In the genomic region with DNA sequence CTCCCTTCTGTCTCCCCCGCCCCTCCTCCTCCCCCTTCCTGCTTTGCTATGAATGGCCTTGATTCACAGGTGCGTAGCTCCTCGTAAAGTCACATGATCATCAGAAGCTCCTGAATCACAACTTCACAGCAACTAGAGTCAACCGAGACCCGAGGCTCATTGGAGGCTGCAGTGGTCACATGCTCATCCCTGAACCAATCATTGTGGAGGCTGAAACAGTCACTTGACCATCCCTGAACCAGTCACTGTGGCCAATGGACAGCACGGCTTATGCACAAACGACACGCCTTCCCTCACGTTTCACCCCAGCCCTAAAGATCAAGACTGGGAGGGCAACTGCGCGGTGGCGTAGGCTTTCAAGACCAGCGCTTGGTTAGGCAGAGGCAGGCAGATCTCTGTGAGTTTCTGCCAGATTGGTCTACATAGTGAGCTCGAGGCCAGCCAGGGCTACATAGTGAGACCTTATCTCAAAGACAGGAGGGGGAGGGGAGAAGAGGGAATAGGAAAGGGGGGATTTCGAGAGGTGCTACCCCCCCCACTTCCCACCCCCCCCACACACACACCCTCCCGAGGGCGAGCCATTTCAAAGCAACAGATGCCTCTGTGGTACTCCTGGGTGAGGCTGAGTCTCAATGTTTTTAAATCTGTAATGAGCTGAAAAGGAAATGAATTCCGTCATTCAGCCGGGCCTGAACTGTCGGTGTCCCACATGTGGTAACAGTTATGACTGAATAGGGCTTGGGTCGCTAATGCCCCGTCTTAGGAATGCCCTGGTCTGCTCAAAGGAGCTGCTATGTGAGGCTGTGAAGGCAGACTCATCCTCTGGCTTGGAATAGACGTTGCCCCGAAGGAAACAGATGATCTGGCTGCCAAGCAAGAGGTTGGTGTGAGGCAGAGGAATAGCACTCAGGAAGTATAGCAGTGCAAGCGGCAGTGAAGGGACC, we compare ENCODE assay signal across 19 mouse cellular contexts. TPM values are rescaled to one million over a fixed set of nuclear protein-coding genes. Genes with fewer than 3 reads are reported as not detected.
DNase-seq lines count a peak whose midpoint lies in the region; ATAC-seq and TF ChIP-seq lines count a peak whose summit lies in the region.
"Had no signal": no experiment of that assay in that cellular context is flagged by ENCODE, and none has a peak within 500 bp of the region (broad histone marks: within the 10 kb centered on the region; RNA-seq: fewer than 3 reads in every experiment).

No protein-coding gene starts in this region.

- no peak overlapping the region for H3K4me2 ChIP-seq in forebrain, postnatal 0 days (ENCODE audit: low read depth)
- H3K4me2 ChIP-seq: hindbrain, embryonic 15.5 days; lung, embryonic 14.5 days had no signal

- no peaks in the 10 kb centered on the region for H3K9me3 ChIP-seq in ES-Bruce4 (replicated peaks; ENCODE audit: control insufficient read depth, insufficient read depth, low read length, poor library complexity, severe bottlenecking)
- no peaks in the 10 kb centered on the region for H3K9me3 ChIP-seq in forebrain, postnatal 0 days (ENCODE audit: low read length)
- H3K9me3 ChIP-seq: hindbrain, embryonic 15.5 days had no signal

- TF ChIP-seq CTCF in ES-Bruce4 (IDR thresholded peaks at IDR 0.05; ENCODE audit: low read depth, low read length) = no peak
- no peak for TF ChIP-seq CTCF in forebrain, postnatal 0 days (IDR thresholded peaks at IDR 0.05; ENCODE audit: low read depth)

- H3K4me3 ChIP-seq in ES-Bruce4 (ENCODE audit: low read depth, low read length) = peak overlapping the region; percentile 58
- H3K4me3 ChIP-seq in forebrain, postnatal 0 days (ENCODE audit: low read depth, low read length) = no peak overlapping the region
- H3K4me3 ChIP-seq: gastrocnemius, adult 2 months; hindbrain, embryonic 15.5 days had no signal

- H3K9ac ChIP-seq in ES-Bruce4 (ENCODE audit: low read depth, poor library complexity, severe bottlenecking) = no peak overlapping the region
- H3K9ac ChIP-seq in forebrain, postnatal 0 days = no peak overlapping the region
- H3K9ac ChIP-seq: hindbrain, embryonic 15.5 days; lung, embryonic 14.5 days had no signal

- peaks cover 8% of the 10 kb centered on the region for H3K4me1 ChIP-seq in ES-Bruce4 (ENCODE audit: control insufficient read depth, insufficient read depth, low read length)
- H3K4me1 ChIP-seq in forebrain, postnatal 0 days (ENCODE audit: insufficient read depth) = no peaks in the 10 kb centered on the region

- no peak for TF ChIP-seq EP300 in ES-Bruce4 (IDR thresholded peaks at IDR 0.05; ENCODE audit: insufficient read depth, low read depth, low read length)

- WGBS in forebrain, postnatal 0 days = 88% methylated on average over 25 of the region's 25 CpGs

- H3K36me3 ChIP-seq in ES-Bruce4 (ENCODE audit: control insufficient read depth, insufficient read depth, low read length, poor library complexity, severe bottlenecking) = no peaks in the 10 kb centered on the region
- H3K36me3 ChIP-seq in splenic B cell, adult 2 months (ENCODE audit: control insufficient read depth, insufficient read depth, low read length, poor library complexity, severe bottlenecking) = no peaks in the 10 kb centered on the region
- H3K36me3 ChIP-seq in forebrain, postnatal 0 days (ENCODE audit: insufficient read depth) = no peaks in the 10 kb centered on the region
- H3K36me3 ChIP-seq: G1E; hindbrain, embryonic 15.5 days had no signal

- TF ChIP-seq POLR2A in ES-Bruce4 (IDR thresholded peaks at IDR 0.05; ENCODE audit: insufficient read depth, low read length) = peak; percentile 87

- no peak for ATAC-seq in forebrain, postnatal 0 days
- ATAC-seq: forebrain, embryonic 14.5 days had no signal

- peak overlapping the region; percentile 39; the same call in 1 of the 2 replicates for H3K27ac ChIP-seq in ES-Bruce4 (ENCODE audit: insufficient read depth, low read length)
- no peak overlapping the region for H3K27ac ChIP-seq in forebrain, postnatal 0 days (ENCODE audit: low read depth, low read length)
- H3K27ac ChIP-seq: gastrocnemius, adult 2 months; hindbrain, embryonic 15.5 days had no signal

- no peaks in the 10 kb centered on the region for H3K27me3 ChIP-seq in ES-Bruce4 (ENCODE audit: control insufficient read depth, insufficient read depth, low read length, poor library complexity, severe bottlenecking)
- no peaks in the 10 kb centered on the region for H3K27me3 ChIP-seq in splenic B cell, adult 2 months (ENCODE audit: control insufficient read depth, insufficient read depth, low read length, poor library complexity, severe bottlenecking)
- H3K27me3 ChIP-seq in forebrain, postnatal 0 days (ENCODE audit: insufficient read depth, low read length) = no peaks in the 10 kb centered on the region
- H3K27me3 ChIP-seq: hindbrain, embryonic 15.5 days had no signal

- DNase-seq in ZHBTc4 (ENCODE audit: low read depth, low spot score) = peak; percentile 98
- DNase-seq in forelimb bud, embryonic 11.5 days (ENCODE audit: low read depth, low spot score) = peak; percentile 72
- DNase-seq in splenic B cell, adult 2 months (ENCODE audit: low read depth, low spot score) = peak; percentile 16
- DNase-seq in kidney, postnatal 36 days = no peak
- DNase-seq in forebrain, postnatal 0 days = no peak
- no peak for DNase-seq in heart, adult 11 months
- DNase-seq: adrenal gland, postnatal 36 days; cerebellum, postnatal 14 days; gastrocnemius, adult 2 months; kidney, adult 2 months; lung, embryonic 14.5 days; midbrain, embryonic 14.5 days; right cerebral cortex, postnatal 14 days had no signal

RNA-seq across cellular contexts. Expression of a gene that starts 12.5 kb away (rescaled TPM):
- 0.99 and 3.0 TPM in 2 replicates for polyA plus RNA-seq in ES-Bruce4 (2011; ENCODE audit: insufficient read depth, insufficient read length, low read depth, missing spikeins)
- 0.38 and 0.57 TPM in 2 replicates for total RNA-seq in forebrain, postnatal 0 days (2014; rRNA removed)
- polyA plus RNA-seq in forebrain, postnatal 0 days (2015; fragmentation: Nextera tagmentation; extraction: Ambion mirVana) = 0.82 and 0.84 TPM in 2 replicates
- polyA plus RNA-seq: testis, adult 2 months had no signal

RNA-seq across cellular contexts. Expression of a gene that starts 30.1 kb away (rescaled TPM):
- polyA plus RNA-seq in ES-Bruce4 (2011; ENCODE audit: insufficient read depth, insufficient read length, low read depth, missing spikeins) = 1.1 TPM in 1 of 2 replicates, not detected in the other
- total RNA-seq in forebrain, postnatal 0 days (2014; rRNA removed) = 0.24 TPM in 1 of 2 replicates, not detected in the other
- 0.05 and 0.18 TPM in 2 replicates for polyA plus RNA-seq in forebrain, postnatal 0 days (2015; fragmentation: Nextera tagmentation; extraction: Ambion mirVana)
- polyA plus RNA-seq: forebrain, embryonic 14.5 days; G1E; midbrain, embryonic 14.5 days had no signal

RNA-seq across cellular contexts. Expression of a gene that starts 41.8 kb away (rescaled TPM):
- not detected in 2 replicates for polyA plus RNA-seq in ES-Bruce4 (2011; ENCODE audit: insufficient read depth, insufficient read length, low read depth, missing spikeins)
- not detected in 2 replicates for total RNA-seq in forebrain, postnatal 0 days (2014; rRNA removed)
- polyA plus RNA-seq in forebrain, postnatal 0 days (2015; fragmentation: Nextera tagmentation; extraction: Ambion mirVana) = 0.09 TPM in 1 of 2 replicates, not detected in the other
- total RNA-seq: G1E; gastrocnemius, adult 2 months; left cerebral cortex, adult 18-20 months had no signal
- polyA plus RNA-seq: forebrain, embryonic 14.5 days; G1E; hindbrain, embryonic 15.5 days; lung, embryonic 14.5 days; midbrain, embryonic 14.5 days; testis, adult 2 months had no signal

RNA-seq across cellular contexts. Expression of a gene that starts 55.5 kb away (rescaled TPM):
- not detected in 2 replicates for polyA plus RNA-seq in ES-Bruce4 (2011; ENCODE audit: insufficient read depth, insufficient read length, low read depth, missing spikeins)
- total RNA-seq in forebrain, postnatal 0 days (2014; rRNA removed) = not detected in 2 replicates
- polyA plus RNA-seq in forebrain, postnatal 0 days (2015; fragmentation: Nextera tagmentation; extraction: Ambion mirVana) = not detected in 2 replicates
- polyA plus RNA-seq: forebrain, embryonic 14.5 days; G1E; hindbrain, embryonic 15.5 days; lung, embryonic 14.5 days; midbrain, embryonic 14.5 days had no signal

RNA-seq across cellular contexts. Expression of a gene that starts 59.4 kb away (rescaled TPM):
- polyA plus RNA-seq in ES-Bruce4 (2011; ENCODE audit: insufficient read depth, insufficient read length, low read depth, missing spikeins) = 73.2 and 77.8 TPM in 2 replicates
- 44.2 and 48.5 TPM in 2 replicates for total RNA-seq in forebrain, postnatal 0 days (2014; rRNA removed)
- 68.4 and 73.9 TPM in 2 replicates for polyA plus RNA-seq in forebrain, postnatal 0 days (2015; fragmentation: Nextera tagmentation; extraction: Ambion mirVana)

Comparison
In these comparisons a context has a peak if more than half of its experiments do, and no peak if none do; other contexts are left out.
1. DNase-seq: peak in ZHBTc4 (single experiment), forelimb bud, embryonic 11.5 days (single experiment) and splenic B cell, adult 2 months (single experiment); none in kidney, postnatal 36 days (0 of 2), forebrain, postnatal 0 days (single experiment) and heart, adult 11 months (single experiment).